Mouse (Mus musculus): ENCODE measurements around the gene Qrich1. TPM values are rescaled to one million over a fixed set of nuclear protein-coding genes. Genes with fewer than 3 reads are reported as not detected.

The Qrich1 gene
- polyA plus RNA-seq, 1 experiment from 2014 or later, result 118 TPM

DNA sequence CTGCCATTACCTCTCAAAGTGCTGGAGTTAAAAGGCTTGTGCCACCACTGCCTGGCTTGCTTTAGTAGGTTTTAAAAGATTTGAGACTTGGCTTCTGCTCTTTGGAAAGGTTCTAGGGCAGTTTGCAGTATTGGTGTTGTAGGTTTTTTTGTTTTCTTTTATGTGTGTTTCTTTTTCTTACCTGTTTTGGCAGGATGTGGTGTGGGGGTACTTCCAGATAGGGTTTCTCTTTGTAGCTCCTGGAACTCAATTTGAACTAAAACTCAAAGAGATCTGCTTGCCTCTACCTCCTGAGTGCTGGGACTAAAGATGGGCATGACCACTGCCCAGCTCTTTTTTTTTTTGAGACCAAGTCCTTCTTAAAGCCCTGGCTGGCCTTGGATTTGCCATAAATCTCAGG lies 24.2 kb downstream of the Qrich1 start:
- H3K4me2 ChIP-seq (ENCODE audit: low read depth, low read length), result no peak overlapping the region
- no peak overlapping the region for H3K27ac ChIP-seq (ENCODE audit: low read length)
- H3K4me1 ChIP-seq (replicated peaks; ENCODE audit: control insufficient read depth, insufficient read depth, low read length), result no peaks in the 10 kb centered on the region
- no peak overlapping the region for H3K9ac ChIP-seq (ENCODE audit: low read length)
- no peak for ATAC-seq (ENCODE audit: low read depth)
- no peaks in the 10 kb centered on the region for H3K27me3 ChIP-seq (ENCODE audit: control insufficient read depth, insufficient read depth, low read depth, low read length)
- no peaks in the 10 kb centered on the region for H3K9me3 ChIP-seq (ENCODE audit: control insufficient read depth, low read length)
- no peak overlapping the region for H3K4me3 ChIP-seq (ENCODE audit: low read length)
- peaks cover 56% of the 10 kb centered on the region for H3K36me3 ChIP-seq (ENCODE audit: control insufficient read depth, insufficient read depth, low read length)

DNA sequence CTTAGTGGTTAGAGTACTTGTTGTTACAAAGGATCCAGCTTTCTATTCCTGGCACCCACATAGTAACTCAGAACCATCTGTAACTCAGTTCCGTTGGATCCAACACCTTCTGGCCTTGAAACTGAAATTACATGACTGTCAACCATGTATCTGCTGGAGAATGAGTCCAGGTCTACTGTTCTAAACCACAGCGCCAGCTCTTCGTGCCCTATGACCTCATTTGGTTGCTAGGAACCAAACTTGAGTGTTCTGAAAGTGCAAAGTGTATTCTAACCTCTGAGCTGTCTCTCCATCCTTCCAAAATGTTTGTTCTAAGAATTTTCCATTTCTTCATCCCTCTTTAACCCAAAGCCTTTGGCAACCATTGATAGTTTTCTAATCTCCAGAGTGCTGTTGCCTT lies 29.4 kb downstream of the Qrich1 start:
- Histone ChIP-seq H3K27ac (ENCODE audit: low read length) (no peak overlapping the region), H3K4me2 (ENCODE audit: low read depth, low read length) (no peak overlapping the region), H3K36me3 (ENCODE audit: control insufficient read depth, insufficient read depth, low read length) (peaks cover 59% of the 10 kb centered on the region), H3K9ac (ENCODE audit: low read length) (no peak overlapping the region), H3K4me3 (ENCODE audit: low read length) (no peak overlapping the region), H3K9me3 (ENCODE audit: control insufficient read depth, low read length) (no peaks in the 10 kb centered on the region), H3K4me1 (replicated peaks; ENCODE audit: control insufficient read depth, insufficient read depth, low read length) (no peaks in the 10 kb centered on the region), H3K27me3 (ENCODE audit: control insufficient read depth, insufficient read depth, low read depth, low read length) (no peaks in the 10 kb centered on the region)
- 86% methylated on average over 3 of the region's 3 CpGs for WGBS
- no peak for ATAC-seq (ENCODE audit: low read depth)

DNA sequence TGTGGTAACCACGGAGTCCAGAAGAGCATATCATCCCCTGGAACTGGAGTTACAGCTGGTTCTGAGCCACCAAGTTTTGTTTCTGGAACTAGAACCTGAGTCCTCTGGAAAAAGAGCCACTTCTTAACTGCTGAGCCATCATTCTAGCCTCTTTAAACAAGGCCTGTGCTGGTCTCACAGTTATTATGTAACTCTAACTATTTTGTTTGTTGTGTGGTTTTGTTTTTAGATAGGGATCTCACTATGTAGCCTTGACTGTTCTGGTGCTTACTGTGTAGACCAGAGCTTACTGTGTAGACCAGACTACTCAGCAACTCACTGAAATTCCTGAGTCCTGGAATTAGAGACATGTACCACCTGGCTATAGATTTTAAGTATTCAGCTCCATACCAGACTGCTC lies 30.3 kb downstream of the Qrich1 start:
- Histone ChIP-seq H3K4me3 (ENCODE audit: low read length) (no peak overlapping the region), H3K9me3 (ENCODE audit: control insufficient read depth, low read length) (no peaks in the 10 kb centered on the region), H3K36me3 (ENCODE audit: control insufficient read depth, insufficient read depth, low read length) (peaks cover 55% of the 10 kb centered on the region), H3K27ac (ENCODE audit: low read length) (no peak overlapping the region), H3K4me1 (replicated peaks; ENCODE audit: control insufficient read depth, insufficient read depth, low read length) (no peaks in the 10 kb centered on the region), H3K27me3 (ENCODE audit: control insufficient read depth, insufficient read depth, low read depth, low read length) (no peaks in the 10 kb centered on the region), H3K9ac (ENCODE audit: low read length) (no peak overlapping the region), H3K4me2 (ENCODE audit: low read depth, low read length) (no peak overlapping the region)
- WGBS, result 89% methylated on average over 1 of the region's 1 CpGs
- ATAC-seq (ENCODE audit: low read depth), result no peak

DNA sequence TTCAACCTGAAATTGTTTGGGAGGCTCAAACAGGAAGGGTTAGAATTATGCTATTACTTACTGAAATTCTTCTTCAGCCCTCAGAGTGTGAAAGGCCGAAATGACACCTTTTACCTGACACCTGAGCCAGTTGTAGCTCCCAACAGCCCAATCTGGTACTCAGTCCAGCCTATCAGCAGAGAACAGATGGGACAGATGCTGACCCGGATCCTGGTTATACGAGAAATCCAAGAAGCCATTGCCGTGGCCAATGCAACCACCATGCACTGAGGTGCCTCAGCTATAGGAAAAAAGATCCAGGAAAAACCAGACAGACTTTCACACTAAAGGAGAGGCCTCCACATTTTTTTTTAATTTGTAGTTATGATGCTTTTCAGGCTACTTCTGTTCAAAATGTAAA lies 42.6 kb downstream of the Qrich1 start:
- no peak overlapping the region for H3K4me3 ChIP-seq (ENCODE audit: low read length)
- no peaks in the 10 kb centered on the region for H3K9me3 ChIP-seq (ENCODE audit: control insufficient read depth, low read length)
- H3K27me3 ChIP-seq (ENCODE audit: control insufficient read depth, insufficient read depth, low read depth, low read length), result no peaks in the 10 kb centered on the region
- H3K4me2 ChIP-seq (ENCODE audit: low read depth, low read length), result no peak overlapping the region
- ATAC-seq (ENCODE audit: low read depth), result no peak
- H3K27ac ChIP-seq (ENCODE audit: low read length), result no peak overlapping the region
- H3K4me1 ChIP-seq (replicated peaks; ENCODE audit: control insufficient read depth, insufficient read depth, low read length), result peaks cover 12% of the 10 kb centered on the region
- H3K36me3 ChIP-seq (ENCODE audit: control insufficient read depth, insufficient read depth, low read length), result peaks cover 56% of the 10 kb centered on the region
- 88% methylated on average over 4 of the region's 4 CpGs for WGBS
- 0 out of 2 replicates have a peak overlapping the region, but pooled peaks have one; percentile 28 for H3K9ac ChIP-seq (ENCODE audit: low read length)

DNA sequence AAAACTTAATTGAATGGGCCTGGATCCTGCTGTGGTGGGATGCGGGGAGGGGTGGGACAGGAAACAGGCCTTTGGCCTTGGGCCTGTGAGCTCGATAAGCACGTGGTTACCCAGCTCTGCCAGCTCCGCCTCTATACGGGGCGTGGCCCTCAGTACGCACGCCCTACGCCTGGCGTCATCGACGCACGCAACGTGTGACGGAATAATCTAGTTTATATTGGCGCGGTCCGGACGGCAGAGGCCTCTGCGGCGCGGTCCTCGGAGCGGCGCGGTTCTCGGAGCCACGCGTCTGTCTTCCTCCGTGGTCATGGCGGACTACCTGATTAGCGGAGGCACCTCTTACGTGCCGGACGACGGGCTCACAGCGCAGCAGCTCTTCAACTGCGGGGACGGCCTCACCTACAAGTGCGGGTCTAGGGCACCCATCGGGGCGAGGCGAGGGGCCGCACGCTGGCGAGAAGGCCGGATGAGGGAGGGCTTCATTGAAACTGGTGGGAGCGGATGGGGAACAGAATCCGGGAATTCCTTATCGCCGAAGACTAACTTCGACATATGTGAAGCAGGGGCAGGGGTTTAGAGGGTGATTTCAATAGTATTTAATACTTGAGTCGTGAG lies 43.7 kb downstream of the Qrich1 start, which contains the start of gene Impdh2:
TSS of gene Impdh2 (plus strand) at position 60 of the 615 bp plus-strand sequence.
- ATAC-seq (ENCODE audit: low read depth), result peak; percentile 99
- H3K9me3 ChIP-seq (ENCODE audit: control insufficient read depth, low read length), result no peaks in the 10 kb centered on the region
- peak within 1 kb of the TSS; percentile 67 for H3K4me3 ChIP-seq (ENCODE audit: low read length)
- H3K36me3 ChIP-seq (ENCODE audit: control insufficient read depth, insufficient read depth, low read length), result peaks cover 57% of the 10 kb centered on the region
- H3K4me2 ChIP-seq (ENCODE audit: low read depth, low read length), result peak within 1 kb of the TSS; percentile 85
- WGBS, result 0% methylated on average over 49 of the region's 53 CpGs
- H3K9ac ChIP-seq (ENCODE audit: low read length), result peak within 1 kb of the TSS; percentile 85
- H3K27me3 ChIP-seq (ENCODE audit: control insufficient read depth, insufficient read depth, low read depth, low read length), result no peaks in the 10 kb centered on the region
- peaks cover 12% of the 10 kb centered on the region for H3K4me1 ChIP-seq (replicated peaks; ENCODE audit: control insufficient read depth, insufficient read depth, low read length)
- H3K27ac ChIP-seq (ENCODE audit: low read length), result peak within 1 kb of the TSS; percentile 65

DNA sequence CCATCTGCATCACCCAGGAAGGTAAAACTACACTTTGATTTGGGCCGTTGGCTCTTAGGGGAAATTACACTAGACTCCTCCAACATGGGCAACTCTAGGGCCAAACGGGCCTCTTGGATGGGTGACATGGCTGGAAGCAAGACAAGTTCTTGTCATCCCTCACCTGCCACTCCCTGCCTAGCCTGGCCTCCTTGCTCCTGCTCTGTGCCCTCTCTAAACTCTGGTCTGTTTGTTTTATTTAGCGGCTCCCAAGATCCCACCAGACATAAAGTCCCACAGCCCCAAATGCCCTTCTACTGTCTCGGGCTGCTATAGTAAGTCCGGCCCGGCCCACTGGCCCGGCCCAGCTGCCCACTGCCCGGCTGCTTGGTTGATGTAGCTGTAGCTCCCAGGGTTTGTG lies 47.1 kb downstream of the Qrich1 start:
- Histone ChIP-seq H3K36me3 (ENCODE audit: control insufficient read depth, insufficient read depth, low read length) (peaks cover 32% of the 10 kb centered on the region), H3K9me3 (ENCODE audit: control insufficient read depth, low read length) (no peaks in the 10 kb centered on the region), H3K4me1 (replicated peaks; ENCODE audit: control insufficient read depth, insufficient read depth, low read length) (peaks cover 28% of the 10 kb centered on the region), H3K9ac (ENCODE audit: low read length) (no peak overlapping the region), H3K4me3 (ENCODE audit: low read length) (no peak overlapping the region), H3K27ac (ENCODE audit: low read length) (no peak overlapping the region), H3K27me3 (ENCODE audit: control insufficient read depth, insufficient read depth, low read depth, low read length) (no peaks in the 10 kb centered on the region), H3K4me2 (ENCODE audit: low read depth, low read length) (no peak overlapping the region)
- WGBS, result 86% methylated on average over 8 of the region's 8 CpGs
- ATAC-seq (ENCODE audit: low read depth), result no peak

DNA sequence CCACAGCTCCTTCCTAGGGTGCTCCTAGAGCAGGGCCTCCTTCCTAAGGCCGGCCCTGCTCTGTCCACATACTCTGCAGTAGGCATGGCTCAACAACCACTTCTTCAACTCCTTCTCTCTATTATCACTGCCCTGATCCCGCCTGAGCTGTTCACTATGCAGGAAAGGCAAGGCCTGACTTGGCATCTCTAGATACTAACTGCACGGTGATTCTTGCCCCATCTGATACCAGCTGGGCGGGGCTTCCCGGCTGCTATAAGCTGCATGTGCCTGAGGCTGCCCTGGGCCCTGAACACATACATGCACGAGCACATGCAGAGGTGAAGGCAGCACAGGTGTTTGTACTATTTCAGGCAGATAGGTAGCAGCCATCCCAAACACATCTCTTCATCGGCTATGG lies 47.5 kb downstream of the Qrich1 start:
- Histone ChIP-seq H3K9me3 (ENCODE audit: control insufficient read depth, low read length) (no peaks in the 10 kb centered on the region), H3K27me3 (ENCODE audit: control insufficient read depth, insufficient read depth, low read depth, low read length) (no peaks in the 10 kb centered on the region), H3K27ac (ENCODE audit: low read length) (no peak overlapping the region), H3K9ac (ENCODE audit: low read length) (no peak overlapping the region), H3K36me3 (ENCODE audit: control insufficient read depth, insufficient read depth, low read length) (peaks cover 27% of the 10 kb centered on the region), H3K4me2 (ENCODE audit: low read depth, low read length) (no peak overlapping the region), H3K4me1 (replicated peaks; ENCODE audit: control insufficient read depth, insufficient read depth, low read length) (peaks cover 29% of the 10 kb centered on the region), H3K4me3 (ENCODE audit: low read length) (no peak overlapping the region)
- ATAC-seq (ENCODE audit: low read depth), result no peak
- 78% methylated on average over 7 of the region's 7 CpGs for WGBS

DNA sequence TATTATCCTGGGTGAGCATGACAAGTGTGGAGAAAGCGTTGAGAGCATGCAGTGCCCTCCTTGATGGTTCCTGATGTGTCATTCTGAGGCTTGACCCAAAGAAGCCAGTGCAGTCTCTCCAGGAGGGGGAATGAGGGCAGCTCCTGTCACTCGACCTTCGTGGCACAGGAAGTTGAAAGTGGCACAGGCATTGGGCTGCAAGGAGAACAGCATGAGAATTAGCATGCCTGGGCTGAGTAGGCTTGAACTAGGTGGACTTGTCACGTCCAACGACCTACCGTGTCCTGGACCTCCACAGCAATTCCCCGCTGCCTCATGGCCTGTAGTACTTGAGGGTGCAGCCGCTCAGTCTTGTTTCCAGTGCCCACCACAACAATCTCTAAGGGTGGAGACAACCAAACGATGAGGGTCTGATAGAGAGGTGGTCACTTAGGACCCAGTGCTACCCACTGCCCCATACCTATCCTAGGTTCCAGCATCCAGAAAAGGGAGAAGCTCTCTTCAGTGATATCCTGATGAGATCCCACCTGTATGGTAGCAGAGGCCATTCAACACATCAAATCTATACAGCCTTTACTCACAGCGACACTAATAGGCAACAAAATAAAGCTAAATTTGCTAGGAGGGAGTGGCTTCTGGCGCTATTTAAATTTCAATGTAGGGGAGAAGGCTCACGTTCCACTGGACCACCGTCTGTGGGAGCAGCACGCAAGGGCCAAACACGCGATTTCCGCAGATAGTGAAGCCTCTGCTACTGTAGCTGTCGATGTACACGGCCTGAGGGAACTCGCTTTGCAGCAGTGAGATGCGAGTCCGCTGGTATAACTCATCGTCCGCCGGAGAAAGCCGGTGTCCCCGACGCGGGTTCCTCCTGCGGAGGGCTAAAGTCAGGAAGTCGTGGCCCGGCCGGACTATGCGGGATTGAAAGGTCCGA lies 49.5 kb downstream of the Qrich1 start:
- Histone ChIP-seq H3K9ac (ENCODE audit: low read length) (peak overlapping the region; percentile 87), H3K9me3 (ENCODE audit: control insufficient read depth, low read length) (no peaks in the 10 kb centered on the region), H3K36me3 (ENCODE audit: control insufficient read depth, insufficient read depth, low read length) (peaks cover 23% of the 10 kb centered on the region), H3K27me3 (ENCODE audit: control insufficient read depth, insufficient read depth, low read depth, low read length) (no peaks in the 10 kb centered on the region), H3K27ac (ENCODE audit: low read length) (peak overlapping the region; percentile 97), H3K4me2 (ENCODE audit: low read depth, low read length) (peak overlapping the region; percentile 98), H3K4me3 (ENCODE audit: low read length) (peak overlapping the region; percentile 82), H3K4me1 (replicated peaks; ENCODE audit: control insufficient read depth, insufficient read depth, low read length) (peaks cover 32% of the 10 kb centered on the region)
- no peak for ATAC-seq (ENCODE audit: low read depth)
- WGBS, result 7% methylated on average over 35 of the region's 35 CpGs

Measured in lung, embryonic 16.5 days (tissue).